Mouse (Mus musculus): ENCODE measurements around the gene Arhgap32. TPM values are rescaled to one million over a fixed set of nuclear protein-coding genes. Genes with fewer than 3 reads are reported as not detected.

The Arhgap32 gene
- polyA plus RNA-seq, 1 experiment from 2014 or later, result 9.6 TPM

DNA sequence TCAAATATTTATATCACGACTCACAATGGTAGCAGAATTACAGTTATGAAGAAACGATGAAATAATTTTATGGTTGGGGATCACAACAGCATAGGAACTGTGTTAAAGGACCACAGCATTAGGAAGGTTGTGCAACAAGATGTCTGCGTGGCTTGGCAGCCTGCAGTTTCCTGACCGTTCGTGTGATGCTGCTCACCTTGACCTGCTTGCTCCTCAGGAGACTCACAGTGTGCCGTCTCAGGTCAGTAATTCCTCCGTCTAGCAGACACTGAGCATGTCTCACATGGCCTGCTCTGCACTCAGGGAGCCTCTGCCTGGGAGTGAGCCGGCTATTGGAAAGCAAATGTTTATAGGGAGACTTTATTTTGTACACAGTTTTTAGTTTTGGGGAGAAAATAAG lies 54.8 kb downstream of the Arhgap32 start:
- ATAC-seq (ENCODE audit: low FRiP score, low TSS enrichment), result no peak
- no peak overlapping the region for H3K9ac ChIP-seq (replicated peaks; ENCODE audit: low read length)
- no peaks in the 10 kb centered on the region for H3K36me3 ChIP-seq (ENCODE audit: insufficient read depth, low read length)
- no peak overlapping the region for H3K4me2 ChIP-seq (replicated peaks; ENCODE audit: low read depth, low read length)
- H3K27ac ChIP-seq (ENCODE audit: low read length), result no peak overlapping the region
- 75% methylated on average over 8 of the region's 8 CpGs for whole genome bisulfite sequencing
- H3K4me1 ChIP-seq (ENCODE audit: insufficient read depth, low read length), result no peaks in the 10 kb centered on the region
- H3K27me3 ChIP-seq (ENCODE audit: insufficient read depth, low read length), result no peaks in the 10 kb centered on the region
- H3K9me3 ChIP-seq (ENCODE audit: low read length), result no peaks in the 10 kb centered on the region
- no peak overlapping the region for H3K4me3 ChIP-seq (ENCODE audit: low read length)

DNA sequence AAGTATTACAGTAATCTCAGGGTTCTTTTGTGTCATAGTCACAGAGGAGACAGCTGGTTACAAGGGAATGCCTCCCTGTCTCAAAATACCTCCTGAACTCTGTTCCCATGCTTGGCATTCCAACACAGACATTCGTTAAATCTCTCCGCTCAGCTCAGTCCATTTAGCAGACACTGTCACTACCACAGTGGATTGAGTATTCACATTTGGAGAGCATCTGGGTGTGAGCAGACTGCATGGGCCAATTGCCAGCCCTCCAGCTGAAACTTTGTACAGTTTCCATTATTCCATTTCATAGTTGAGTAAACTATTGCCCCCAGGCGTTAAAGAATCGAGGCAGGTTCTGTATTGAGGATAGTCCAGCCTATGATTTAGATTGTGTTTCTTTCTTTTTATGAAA lies 60.7 kb downstream of the Arhgap32 start:
- Histone ChIP-seq H3K9me3 (ENCODE audit: low read length) (no peaks in the 10 kb centered on the region), H3K4me3 (ENCODE audit: low read length) (no peak overlapping the region), H3K4me1 (ENCODE audit: insufficient read depth, low read length) (no peaks in the 10 kb centered on the region), H3K4me2 (replicated peaks; ENCODE audit: low read depth, low read length) (no peak overlapping the region), H3K9ac (replicated peaks; ENCODE audit: low read length) (no peak overlapping the region), H3K27ac (ENCODE audit: low read length) (no peak overlapping the region), H3K36me3 (ENCODE audit: insufficient read depth, low read length) (no peaks in the 10 kb centered on the region), H3K27me3 (ENCODE audit: insufficient read depth, low read length) (no peaks in the 10 kb centered on the region)
- 0 out of 2 replicates have a peak, but pooled peaks have one; percentile 39 for ATAC-seq (ENCODE audit: low FRiP score, low TSS enrichment)
- WGBS, result 65% methylated on average over 4 of the region's 4 CpGs

DNA sequence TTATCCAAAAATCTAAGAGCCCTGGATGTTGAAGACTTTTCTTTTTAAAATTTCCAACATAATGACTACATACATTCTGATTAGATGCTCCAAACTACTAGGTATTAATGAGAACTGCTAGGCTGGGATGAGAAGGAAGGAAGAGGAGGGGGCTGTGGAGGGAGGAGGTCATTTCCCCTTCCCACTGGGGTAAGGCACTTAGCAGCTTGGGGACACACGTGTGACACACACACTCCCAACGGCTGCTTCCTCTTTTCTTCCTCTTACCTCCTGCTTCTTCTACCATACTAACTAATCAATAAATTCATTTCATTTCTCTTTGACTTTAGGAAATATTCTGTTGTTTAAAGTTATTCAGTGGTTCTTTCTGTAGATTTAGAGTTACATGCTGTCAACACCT lies 65.2 kb downstream of the Arhgap32 start:
- Histone ChIP-seq H3K27ac (ENCODE audit: low read length) (no peak overlapping the region), H3K4me2 (replicated peaks; ENCODE audit: low read depth, low read length) (no peak overlapping the region), H3K9me3 (ENCODE audit: low read length) (no peaks in the 10 kb centered on the region), H3K4me1 (ENCODE audit: insufficient read depth, low read length) (no peaks in the 10 kb centered on the region), H3K9ac (replicated peaks; ENCODE audit: low read length) (no peak overlapping the region), H3K4me3 (ENCODE audit: low read length) (no peak overlapping the region), H3K36me3 (ENCODE audit: insufficient read depth, low read length) (peaks cover 19% of the 10 kb centered on the region; the same call in 1 of the 2 replicates), H3K27me3 (ENCODE audit: insufficient read depth, low read length) (no peaks in the 10 kb centered on the region)
- WGBS, result 36% methylated on average over 2 of the region's 2 CpGs
- no peak for ATAC-seq (ENCODE audit: low FRiP score, low TSS enrichment)

DNA sequence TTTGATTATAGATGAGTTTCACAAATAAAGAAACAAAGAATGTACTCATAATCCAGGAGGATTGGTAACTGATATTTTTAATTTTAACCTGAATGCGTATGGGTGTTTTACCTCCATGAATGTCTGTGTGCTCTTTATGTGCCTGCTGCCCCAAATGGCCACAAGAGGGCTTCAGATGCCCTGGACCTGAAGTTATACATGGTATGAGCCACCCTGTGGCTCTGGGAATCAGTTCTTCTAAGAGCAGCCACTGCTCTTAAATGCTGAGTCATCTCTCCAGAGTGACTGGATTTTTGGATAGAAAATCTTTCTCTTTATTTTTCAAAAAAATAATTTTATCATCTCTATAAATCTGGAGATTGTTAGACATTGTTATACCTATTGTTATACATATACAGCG lies 70.6 kb downstream of the Arhgap32 start:
- no peak for ATAC-seq (ENCODE audit: low FRiP score, low TSS enrichment)
- WGBS, result 94% methylated on average over 2 of the region's 2 CpGs
- Histone ChIP-seq H3K9ac (replicated peaks; ENCODE audit: low read length) (no peak overlapping the region), H3K27me3 (ENCODE audit: insufficient read depth, low read length) (no peaks in the 10 kb centered on the region), H3K4me1 (ENCODE audit: insufficient read depth, low read length) (no peaks in the 10 kb centered on the region), H3K36me3 (ENCODE audit: insufficient read depth, low read length) (peaks cover 23% of the 10 kb centered on the region; the same call in 1 of the 2 replicates), H3K27ac (ENCODE audit: low read length) (no peak overlapping the region), H3K9me3 (ENCODE audit: low read length) (no peaks in the 10 kb centered on the region), H3K4me2 (replicated peaks; ENCODE audit: low read depth, low read length) (no peak overlapping the region), H3K4me3 (ENCODE audit: low read length) (no peak overlapping the region)

DNA sequence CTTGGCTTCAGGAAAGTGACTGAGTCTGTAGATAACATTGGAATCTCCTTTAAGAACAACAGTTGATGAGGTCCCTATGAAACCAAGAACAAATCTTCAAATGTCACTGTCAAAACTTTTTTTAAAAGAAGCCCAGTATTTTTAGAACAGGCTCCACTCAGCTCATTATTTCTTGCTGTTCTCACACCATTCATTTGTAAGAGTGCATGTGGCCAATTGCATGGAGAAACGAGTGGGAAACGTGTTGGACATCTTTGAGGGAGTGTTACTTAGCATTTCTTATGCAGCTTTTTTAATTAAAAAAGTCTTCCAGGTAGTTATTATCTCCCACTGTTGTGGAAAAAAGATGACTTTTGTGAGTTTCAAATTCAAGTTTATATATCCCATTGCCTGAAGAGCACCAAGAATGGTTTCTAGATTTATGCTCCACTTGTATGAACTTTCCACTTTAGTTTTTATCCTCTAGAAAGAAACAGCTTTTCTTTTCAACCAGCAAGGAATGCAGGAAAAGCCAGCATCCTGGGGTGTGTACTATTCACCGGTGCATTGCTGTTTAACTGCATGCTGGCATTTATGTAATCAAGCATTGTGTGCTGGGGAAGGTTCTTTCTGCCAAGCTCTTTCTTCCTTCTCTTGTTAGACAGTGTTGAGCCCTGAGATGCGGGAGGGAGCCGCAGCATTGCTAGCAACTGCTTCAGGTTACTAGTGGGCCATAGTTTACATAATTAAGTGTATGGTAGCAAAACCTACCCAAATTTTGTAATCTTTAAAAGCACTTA lies 76.5 kb downstream of the Arhgap32 start:
- Histone ChIP-seq H3K4me1 (ENCODE audit: insufficient read depth, low read length) (no peaks in the 10 kb centered on the region), H3K27ac (ENCODE audit: low read length) (no peak overlapping the region), H3K4me3 (ENCODE audit: low read length) (no peak overlapping the region), H3K9ac (replicated peaks; ENCODE audit: low read length) (no peak overlapping the region), H3K9me3 (ENCODE audit: low read length) (no peaks in the 10 kb centered on the region), H3K27me3 (ENCODE audit: insufficient read depth, low read length) (no peaks in the 10 kb centered on the region), H3K36me3 (ENCODE audit: insufficient read depth, low read length) (peaks cover 10% of the 10 kb centered on the region; the same call in 1 of the 2 replicates), H3K4me2 (replicated peaks; ENCODE audit: low read depth, low read length) (no peak overlapping the region)
- no peak for ATAC-seq (ENCODE audit: low FRiP score, low TSS enrichment)
- 82% methylated on average over 5 of the region's 5 CpGs for WGBS

DNA sequence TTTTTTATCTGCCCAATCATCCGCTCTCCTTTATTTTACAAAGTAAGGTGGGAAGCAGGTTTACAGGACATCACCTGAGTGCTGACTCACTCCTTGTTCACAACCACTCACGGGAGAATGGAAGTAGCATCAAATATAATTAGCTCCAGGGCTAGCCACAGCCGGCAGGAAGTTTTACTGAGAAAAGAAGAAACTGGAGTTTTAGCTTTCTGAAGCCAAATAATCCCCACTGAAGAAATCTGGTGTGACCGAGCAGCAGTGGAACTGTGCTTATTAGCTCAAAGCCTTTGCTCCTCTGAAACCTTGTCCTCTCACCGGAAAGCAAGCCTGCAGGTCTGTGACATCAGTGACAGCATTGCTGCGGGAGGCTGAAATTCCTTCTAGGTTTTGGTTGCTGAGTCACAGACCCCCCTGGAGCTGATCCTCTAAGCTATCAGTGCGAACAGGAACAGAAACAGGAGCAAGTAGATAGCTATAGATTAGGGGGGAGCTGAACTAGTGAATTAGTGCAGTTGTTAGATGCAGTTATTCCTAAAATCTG lies 88.6 kb downstream of the Arhgap32 start:
- H3K36me3 ChIP-seq (ENCODE audit: insufficient read depth, low read length), result no peaks in the 10 kb centered on the region
- no peaks in the 10 kb centered on the region for H3K9me3 ChIP-seq (ENCODE audit: low read length)
- no peaks in the 10 kb centered on the region for H3K4me1 ChIP-seq (ENCODE audit: insufficient read depth, low read length)
- H3K27me3 ChIP-seq (ENCODE audit: insufficient read depth, low read length), result no peaks in the 10 kb centered on the region
- ATAC-seq (ENCODE audit: low FRiP score, low TSS enrichment), result no peak
- WGBS, result 74% methylated on average over 7 of the region's 7 CpGs
- no peak overlapping the region for H3K4me3 ChIP-seq (ENCODE audit: low read length)
- no peak overlapping the region for H3K27ac ChIP-seq (ENCODE audit: low read length)
- no peak overlapping the region for H3K9ac ChIP-seq (replicated peaks; ENCODE audit: low read length)
- no peak overlapping the region for H3K4me2 ChIP-seq (replicated peaks; ENCODE audit: low read depth, low read length)

DNA sequence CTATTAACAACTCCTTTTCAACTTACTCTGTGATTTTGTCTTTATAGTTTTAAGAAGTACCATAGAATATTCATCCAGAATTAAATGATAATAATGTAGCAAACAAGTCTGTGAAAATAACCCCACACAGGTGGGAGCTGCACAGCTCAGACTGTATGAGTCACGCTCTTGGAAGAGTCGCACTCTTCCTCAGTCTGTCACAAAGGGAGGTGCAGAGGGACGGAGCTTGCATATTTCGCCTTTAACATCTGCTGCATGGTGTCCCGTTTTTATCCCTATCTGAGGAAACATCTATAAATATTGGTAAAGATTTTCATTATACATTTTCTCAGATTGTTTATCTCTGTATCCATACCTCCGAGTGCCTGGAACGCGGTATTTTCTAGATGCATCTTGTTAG lies 91.2 kb downstream of the Arhgap32 start:
- Histone ChIP-seq H3K9ac (replicated peaks; ENCODE audit: low read length) (no peak overlapping the region), H3K27me3 (ENCODE audit: insufficient read depth, low read length) (no peaks in the 10 kb centered on the region), H3K4me1 (ENCODE audit: insufficient read depth, low read length) (no peaks in the 10 kb centered on the region), H3K4me3 (ENCODE audit: low read length) (no peak overlapping the region), H3K9me3 (ENCODE audit: low read length) (no peaks in the 10 kb centered on the region), H3K36me3 (ENCODE audit: insufficient read depth, low read length) (no peaks in the 10 kb centered on the region), H3K27ac (ENCODE audit: low read length) (no peak overlapping the region), H3K4me2 (replicated peaks; ENCODE audit: low read depth, low read length) (no peak overlapping the region)
- no peak for ATAC-seq (ENCODE audit: low FRiP score, low TSS enrichment)
- WGBS, result 91% methylated on average over 8 of the region's 8 CpGs

DNA sequence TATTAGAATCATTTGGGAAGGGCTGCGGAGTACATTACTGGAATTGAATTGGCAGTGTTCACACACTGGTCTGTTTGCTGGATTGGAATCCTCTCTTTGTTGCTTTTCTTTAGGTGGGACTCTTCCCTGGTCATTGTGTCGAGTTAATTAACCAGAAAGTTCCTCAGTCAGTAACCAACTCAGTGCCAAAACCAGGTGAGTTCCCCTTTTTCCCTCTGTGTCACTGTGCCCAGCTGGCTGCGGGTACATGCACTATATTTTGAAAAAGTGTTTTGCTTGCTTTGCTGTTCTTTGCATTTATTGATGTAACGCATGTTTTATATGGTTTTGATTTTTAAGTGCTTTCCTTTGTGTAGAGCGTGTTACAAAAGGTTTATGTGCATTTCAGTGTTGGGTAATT lies 92.1 kb downstream of the Arhgap32 start:
- no peaks in the 10 kb centered on the region for H3K9me3 ChIP-seq (ENCODE audit: low read length)
- H3K4me3 ChIP-seq (ENCODE audit: low read length), result no peak overlapping the region
- no peaks in the 10 kb centered on the region for H3K36me3 ChIP-seq (ENCODE audit: insufficient read depth, low read length)
- no peak for ATAC-seq (ENCODE audit: low FRiP score, low TSS enrichment)
- no peak overlapping the region for H3K27ac ChIP-seq (ENCODE audit: low read length)
- no peaks in the 10 kb centered on the region for H3K27me3 ChIP-seq (ENCODE audit: insufficient read depth, low read length)
- H3K4me1 ChIP-seq (ENCODE audit: insufficient read depth, low read length), result no peaks in the 10 kb centered on the region
- no peak overlapping the region for H3K4me2 ChIP-seq (replicated peaks; ENCODE audit: low read depth, low read length)
- 85% methylated on average over 5 of the region's 5 CpGs for WGBS
- H3K9ac ChIP-seq (replicated peaks; ENCODE audit: low read length), result no peak overlapping the region

DNA sequence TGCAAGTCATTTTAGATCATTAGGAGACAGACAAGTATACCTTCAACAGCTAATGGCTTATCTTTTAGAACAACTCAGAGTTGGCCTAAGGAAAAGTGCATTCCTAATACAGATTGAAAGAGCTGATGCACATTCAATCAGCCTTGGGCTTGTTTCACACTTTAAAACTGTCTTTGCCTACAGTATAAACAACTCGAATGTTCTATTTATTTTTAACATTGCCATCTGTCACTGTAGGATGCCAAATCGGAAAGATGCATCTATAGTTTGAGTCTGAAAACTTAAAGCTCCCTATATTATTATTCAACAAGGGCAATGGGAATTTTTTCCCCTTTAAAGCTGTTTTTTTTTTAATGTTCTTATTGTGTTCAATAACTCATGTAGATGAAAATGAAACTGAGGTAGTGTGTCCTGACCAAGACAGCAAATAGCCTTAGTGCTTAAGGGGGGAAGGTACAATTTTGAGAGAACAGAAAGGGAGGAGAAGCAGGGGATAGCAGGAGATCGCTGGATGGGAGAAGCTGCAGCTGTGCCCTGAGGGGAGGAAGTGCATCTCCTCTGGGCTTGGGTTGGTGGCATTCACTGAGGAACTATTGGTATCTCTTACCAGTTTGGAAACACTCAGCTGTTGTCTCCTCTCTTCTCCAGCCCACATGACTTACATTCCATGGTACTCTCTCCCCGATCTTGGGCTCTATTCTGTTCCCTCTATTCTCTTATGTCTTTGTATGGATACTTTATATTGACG lies 101.1 kb downstream of the Arhgap32 start:
- H3K27me3 ChIP-seq (ENCODE audit: insufficient read depth, low read length), result no peaks in the 10 kb centered on the region
- ATAC-seq (ENCODE audit: low FRiP score, low TSS enrichment), result no peak
- H3K4me2 ChIP-seq (replicated peaks; ENCODE audit: low read depth, low read length), result no peak overlapping the region
- 84% methylated on average over 5 of the region's 5 CpGs for WGBS
- H3K9ac ChIP-seq (replicated peaks; ENCODE audit: low read length), result no peak overlapping the region
- no peaks in the 10 kb centered on the region for H3K4me1 ChIP-seq (ENCODE audit: insufficient read depth, low read length)
- no peak overlapping the region for H3K4me3 ChIP-seq (ENCODE audit: low read length)
- no peaks in the 10 kb centered on the region for H3K36me3 ChIP-seq (ENCODE audit: insufficient read depth, low read length)
- no peak overlapping the region for H3K27ac ChIP-seq (ENCODE audit: low read length)
- H3K9me3 ChIP-seq (ENCODE audit: low read length), result no peaks in the 10 kb centered on the region

DNA sequence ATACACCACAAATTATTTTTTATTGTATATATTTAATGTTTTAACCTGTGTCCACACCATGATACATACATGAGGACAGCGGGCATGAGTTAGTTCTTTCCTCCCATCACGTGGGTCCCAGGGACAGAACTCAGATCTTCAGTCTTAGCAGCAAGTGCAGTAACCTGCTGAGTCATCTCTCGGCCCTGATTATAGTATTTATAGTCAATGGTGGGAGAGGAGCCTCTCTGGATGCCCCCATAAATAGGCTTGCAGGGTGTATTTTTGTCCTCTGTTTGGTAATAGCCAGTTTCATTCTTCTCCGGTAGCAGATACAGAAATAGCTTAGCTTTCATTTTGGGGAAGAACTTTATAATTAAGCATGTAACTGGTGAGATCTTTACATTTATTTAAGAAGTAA lies 103.5 kb downstream of the Arhgap32 start:
- Histone ChIP-seq H3K4me1 (ENCODE audit: insufficient read depth, low read length) (peaks cover 11% of the 10 kb centered on the region), H3K9ac (replicated peaks; ENCODE audit: low read length) (no peak overlapping the region), H3K4me2 (replicated peaks; ENCODE audit: low read depth, low read length) (no peak overlapping the region), H3K27ac (ENCODE audit: low read length) (no peak overlapping the region), H3K36me3 (ENCODE audit: insufficient read depth, low read length) (no peaks in the 10 kb centered on the region), H3K4me3 (ENCODE audit: low read length) (no peak overlapping the region), H3K9me3 (ENCODE audit: low read length) (no peaks in the 10 kb centered on the region), H3K27me3 (ENCODE audit: insufficient read depth, low read length) (no peaks in the 10 kb centered on the region)
- ATAC-seq (ENCODE audit: low FRiP score, low TSS enrichment), result no peak
- 83% methylated on average over 4 of the region's 4 CpGs for WGBS
